Mouse (Mus musculus) stomach, embryonic 15.5 days (tissue): ENCODE measurements around the gene Mthfr. TPM values are rescaled to one million over a fixed set of nuclear protein-coding genes. Genes with fewer than 3 reads are reported as not detected.
A peak's percentile ranks its signal among the peaks of the same experiment; 100 is the strongest.
"Not testable (repeated sequence)": the region's sequence is repeated elsewhere in the genome, so short reads cannot be mapped to it uniquely, and the experiment has no call there.

Experiments used
- ATAC-seq: fragments of 200-750 bp; cut with Nextera tagmentation; 2 replicates; pipeline ENCODE4 v1.8.0; 2017; ENCODE audit warnings: low read depth, moderate number of reproducible peaks, moderate TSS enrichment; ENCODE audit not compliant: insufficient read depth, low FRiP score
- H3K27ac ChIP-seq: fragments of 300-500 bp; sonication (generic); 2 replicates; pipeline ENCODE4 v1.5.1; 2015; ENCODE audit warnings: mild to moderate bottlenecking, inconsistent platforms
- H3K27me3 ChIP-seq: fragments of 300-500 bp; sonication (generic); replicated peaks from 2 replicates; pipeline ENCODE4 v1.6.1; 2015; ENCODE audit warnings: inconsistent platforms
- H3K36me3 ChIP-seq: fragments of 300-500 bp; sonication (generic); 2 replicates; pipeline ENCODE4 v1.6.1; 2015; ENCODE audit warnings: inconsistent platforms
- H3K4me1 ChIP-seq: fragments of 300-500 bp; sonication (generic); 2 replicates; pipeline ENCODE4 v1.6.1; 2015; ENCODE audit warnings: inconsistent platforms
- H3K4me2 ChIP-seq: fragments of 300-500 bp; sonication (generic); 2 replicates; pipeline ENCODE4 v1.6.1; 2015; ENCODE audit warnings: mild to moderate bottlenecking, inconsistent platforms
- H3K4me3 ChIP-seq: fragments of 300-500 bp; sonication (generic); replicated peaks from 2 replicates; pipeline ENCODE4 v1.5.1; 2015; ENCODE audit warnings: inconsistent platforms
- H3K9ac ChIP-seq: fragments of 300-500 bp; sonication (generic); 2 replicates; pipeline ENCODE4 v1.6.1; 2015; ENCODE audit warnings: inconsistent platforms
- H3K9me3 ChIP-seq: fragments of 300-500 bp; sonication (generic); 2 replicates; pipeline ENCODE4 v1.6.1; 2016; ENCODE audit warnings: inconsistent platforms
- WGBS: fragments of 180-500 bp; shearing (Covaris S2); methylation state at CpG from one replicate; pipeline ENCODE4 v1.1.7; 2015; 5-methylcytosine and 5-hydroxymethylcytosine counted together
- polyA plus RNA-seq: library from polyadenylated mRNA; unstranded; fragments of >200 nt; fragmentation: Nextera tagmentation; extraction: Ambion mirVana; gene quantifications from 2 replicates; pipeline ENCODE4 v1.2.1, GENCODE M21; 2015

Mthfr gene
- polyA plus RNA-seq, 1 experiment from 2014 or later = 16.7 TPM

DNA sequence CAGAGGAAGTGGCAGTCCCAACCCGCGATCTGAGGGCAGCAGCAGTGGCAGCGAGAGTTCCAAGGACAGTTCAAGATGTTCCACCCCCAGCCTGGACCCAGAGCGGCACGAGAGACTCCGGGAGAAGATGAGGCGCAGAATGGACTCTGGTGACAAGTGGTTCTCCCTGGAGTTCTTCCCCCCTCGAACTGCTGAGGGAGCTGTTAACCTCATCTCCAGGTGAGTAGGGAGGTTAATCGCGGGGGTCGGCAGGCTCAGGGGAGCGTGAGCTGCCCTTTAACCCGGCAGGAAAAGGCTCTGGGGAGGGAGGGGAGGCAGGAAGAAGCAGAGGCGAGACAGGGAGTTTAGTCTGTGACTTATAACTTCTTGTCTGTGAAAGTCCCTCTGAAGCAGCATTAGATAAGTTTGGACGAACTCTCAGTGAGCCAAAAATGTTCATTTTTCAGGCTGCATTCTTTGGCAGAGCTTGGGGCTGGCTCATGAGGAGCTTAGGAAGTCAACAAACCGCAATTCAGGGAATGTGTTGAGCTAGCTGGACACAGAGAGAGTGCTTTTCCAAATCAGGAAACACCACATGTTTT is 2.8 kb downstream of the Mthfr start:
- Histone ChIP-seq H3K27me3 (no peaks in the 10 kb centered on the region), H3K4me2 (peak overlapping the region; percentile 83), H3K36me3 (0 out of 2 replicates have a peak, but pooled peaks cover 9% of the 10 kb centered on the region), H3K4me3 (peak overlapping the region; percentile 51), H3K4me1 (peaks cover 27% of the 10 kb centered on the region), H3K9ac (peak overlapping the region; percentile 39; the same call in 1 of the 2 replicates), H3K27ac (peak overlapping the region; percentile 83), H3K9me3 (no peaks in the 10 kb centered on the region)
- WGBS = 4% methylated on average over 16 of the region's 16 CpGs
- no peak for ATAC-seq

DNA sequence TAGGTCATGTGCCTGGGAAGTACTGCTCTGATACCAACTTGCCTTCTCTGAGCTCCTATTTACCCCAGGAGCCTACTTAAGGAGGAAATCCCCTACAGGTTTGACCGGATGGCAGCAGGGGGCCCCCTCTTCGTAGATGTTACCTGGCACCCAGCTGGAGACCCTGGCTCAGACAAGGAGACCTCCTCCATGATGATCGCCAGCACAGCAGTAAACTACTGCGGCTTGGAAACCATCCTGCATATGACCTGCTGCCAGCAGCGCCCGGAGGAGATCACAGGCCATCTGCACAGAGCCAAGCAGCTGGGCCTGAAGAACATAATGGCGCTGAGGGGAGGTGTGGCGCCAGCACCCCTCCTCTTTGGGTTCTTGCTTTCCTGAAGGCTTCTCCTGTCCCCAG is 4.5 kb downstream of the Mthfr start:
- not testable (repeated sequence) for H3K4me3 ChIP-seq, H3K9ac ChIP-seq, ATAC-seq, H3K36me3 ChIP-seq, H3K27ac ChIP-seq, H3K9me3 ChIP-seq, H3K4me2 ChIP-seq, H3K27me3 ChIP-seq
- WGBS = 82% methylated on average over 7 of the region's 8 CpGs
- peaks cover 22% of the 10 kb centered on the region for H3K4me1 ChIP-seq

DNA sequence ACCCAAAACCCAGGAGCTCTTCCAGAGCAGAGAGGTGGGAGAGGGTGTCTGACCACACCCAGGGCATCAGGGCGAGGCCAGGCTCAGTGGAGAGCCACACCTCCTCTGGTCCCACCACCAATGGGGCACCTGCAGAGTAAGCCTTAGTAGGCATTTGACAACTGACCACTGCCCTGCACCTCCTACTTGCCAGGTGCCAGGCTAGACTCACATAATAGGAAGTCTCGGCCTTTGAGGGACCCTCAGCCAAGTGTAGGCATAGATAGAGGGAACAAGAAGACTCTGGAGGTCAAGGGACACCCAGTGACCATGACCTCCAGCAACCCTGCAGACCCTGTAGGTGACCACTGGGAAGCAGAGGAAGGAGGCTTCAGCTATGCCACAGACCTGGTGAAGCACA is 5.2 kb downstream of the Mthfr start:
- Histone ChIP-seq H3K27ac (no peak overlapping the region), H3K4me2 (no peak overlapping the region), H3K4me1 (peaks cover 22% of the 10 kb centered on the region), H3K27me3 (no peaks in the 10 kb centered on the region), H3K9ac (no peak overlapping the region), H3K36me3 (0 out of 2 replicates have a peak, but pooled peaks cover 9% of the 10 kb centered on the region), H3K9me3 (no peaks in the 10 kb centered on the region), H3K4me3 (no peak overlapping the region)
- 89% methylated on average over 2 of the region's 2 CpGs for WGBS
- no peak for ATAC-seq

DNA sequence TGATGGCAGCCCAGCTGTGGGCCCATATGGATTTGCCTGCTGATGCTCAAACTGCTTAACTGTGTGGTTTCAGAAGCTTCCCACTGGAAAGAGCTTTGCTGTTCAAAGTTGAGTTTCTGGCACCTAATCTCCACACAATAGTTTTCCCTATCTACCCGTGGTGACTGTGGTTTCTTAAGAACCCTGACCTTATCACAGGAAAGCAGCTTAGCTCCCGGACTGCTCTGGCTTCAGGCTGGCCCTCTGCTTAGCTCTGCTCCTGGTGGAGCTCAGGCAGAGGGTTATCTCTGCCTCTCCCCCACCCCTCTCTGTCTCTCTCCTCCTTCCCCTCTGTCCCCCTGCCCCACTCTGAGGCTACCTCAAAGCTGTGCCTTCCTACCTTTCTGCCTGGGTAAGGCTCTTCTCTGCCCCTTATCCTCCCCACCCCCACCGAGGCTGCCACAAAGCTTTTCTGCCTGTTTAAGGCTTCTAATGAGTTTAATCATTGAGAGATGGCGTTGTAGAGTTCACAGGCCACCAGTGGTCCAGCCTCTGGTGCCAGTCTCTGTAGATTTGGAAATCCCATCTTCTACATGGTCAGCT is 7.7 kb downstream of the Mthfr start:
- 47% methylated on average over 4 of the region's 4 CpGs for WGBS
- Histone ChIP-seq H3K36me3 (peaks cover 24% of the 10 kb centered on the region), H3K4me3 (no peak overlapping the region), H3K27ac (peak overlapping the region; percentile 23; the same call in 1 of the 2 replicates), H3K9me3 (no peaks in the 10 kb centered on the region), H3K9ac (no peak overlapping the region), H3K27me3 (no peaks in the 10 kb centered on the region), H3K4me2 (no peak overlapping the region), H3K4me1 (peaks cover 6% of the 10 kb centered on the region)
- peak; percentile 74 for ATAC-seq

DNA sequence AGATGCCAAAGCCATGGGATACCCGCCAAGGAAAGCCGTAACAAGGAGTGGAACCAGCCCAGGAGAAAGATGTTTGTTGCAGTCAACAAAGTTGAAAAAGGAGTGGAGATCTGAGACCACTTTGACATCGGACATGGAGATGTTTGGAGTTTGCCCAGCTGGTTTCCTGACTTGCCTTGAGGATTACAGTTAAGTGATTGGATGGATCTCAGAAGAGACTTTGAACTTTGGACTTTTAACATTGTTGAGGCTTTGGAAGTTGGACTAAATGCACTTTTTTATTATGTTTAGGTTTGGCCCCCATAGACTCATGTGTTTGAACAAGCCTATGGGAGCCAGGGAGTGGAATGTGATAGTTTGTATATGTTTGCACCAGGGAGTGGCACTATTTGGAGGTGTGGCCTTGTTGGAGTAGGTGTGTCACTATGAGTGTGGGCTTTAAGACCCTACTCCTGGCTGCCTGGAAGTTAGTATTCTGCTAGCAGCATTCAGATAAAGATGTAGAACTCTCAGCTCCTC is 11.6 kb downstream of the Mthfr start:
- H3K36me3 ChIP-seq = peaks cover 48% of the 10 kb centered on the region
- H3K9me3 ChIP-seq, H3K4me3 ChIP-seq, H3K27me3 ChIP-seq, H3K4me2 ChIP-seq, H3K9ac ChIP-seq, H3K4me1 ChIP-seq, H3K27ac ChIP-seq, ATAC-seq: not testable (repeated sequence)
- WGBS = 73% methylated on average over 3 of the region's 3 CpGs

DNA sequence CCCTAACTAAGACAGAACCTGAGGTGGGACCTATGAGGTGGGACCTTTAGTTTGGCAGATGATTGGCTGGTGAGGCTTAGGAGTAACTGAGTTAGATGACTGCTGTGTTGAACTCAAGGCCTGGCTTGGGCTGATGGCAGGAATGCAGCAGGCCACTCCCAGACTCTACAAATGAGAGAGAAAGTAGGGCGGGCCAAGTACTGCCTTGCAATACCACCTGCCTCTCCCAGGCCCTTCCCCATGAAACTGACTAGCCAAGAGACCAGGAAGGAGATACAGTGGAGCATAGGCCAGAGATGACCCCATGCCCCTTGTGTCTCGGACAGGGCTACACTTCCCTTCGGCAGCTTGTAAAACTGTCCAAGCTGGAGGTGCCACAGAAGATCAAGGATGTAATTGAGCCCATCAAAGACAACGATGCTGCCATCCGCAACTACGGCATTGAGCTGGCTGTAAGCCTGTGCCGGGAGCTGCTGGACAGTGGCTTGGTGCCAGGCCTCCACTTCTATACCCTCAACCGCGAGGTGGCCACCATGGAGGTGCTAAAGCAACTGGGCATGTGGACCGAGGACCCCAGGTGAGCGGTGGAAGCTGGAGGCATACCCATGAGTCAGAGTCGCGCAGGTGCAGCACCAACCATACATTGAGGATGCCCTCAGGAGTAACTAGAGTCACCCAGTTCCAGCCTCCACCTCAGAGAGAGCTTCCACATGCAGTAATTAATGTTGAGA is 12.3 kb downstream of the Mthfr start:
- no peak overlapping the region for H3K4me2 ChIP-seq
- no peak overlapping the region for H3K4me3 ChIP-seq
- peaks cover 55% of the 10 kb centered on the region for H3K36me3 ChIP-seq
- H3K9me3 ChIP-seq = no peaks in the 10 kb centered on the region
- no peak overlapping the region for H3K27ac ChIP-seq
- no peaks in the 10 kb centered on the region for H3K4me1 ChIP-seq
- 0 out of 2 replicates have a peak, but pooled peaks have one; percentile 10 for ATAC-seq
- H3K9ac ChIP-seq = no peak overlapping the region
- 94% methylated on average over 13 of the region's 13 CpGs for WGBS
- no peaks in the 10 kb centered on the region for H3K27me3 ChIP-seq

DNA sequence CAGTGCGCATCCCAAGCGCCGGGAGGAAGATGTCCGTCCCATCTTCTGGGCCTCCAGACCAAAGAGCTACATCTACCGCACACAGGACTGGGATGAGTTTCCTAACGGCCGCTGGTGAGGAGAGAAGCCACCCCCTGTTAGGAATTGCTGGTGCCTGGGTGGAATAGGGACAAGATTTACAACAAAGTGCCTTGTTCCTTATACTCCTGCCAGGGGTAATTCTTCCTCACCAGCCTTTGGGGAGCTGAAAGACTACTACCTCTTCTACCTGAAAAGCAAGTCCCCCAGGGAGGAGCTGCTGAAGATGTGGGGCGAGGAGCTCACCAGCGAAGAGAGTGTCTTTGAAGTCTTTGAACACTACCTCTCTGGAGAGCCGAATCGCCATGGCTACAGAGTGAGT is 13.0 kb downstream of the Mthfr start:
- Histone ChIP-seq H3K27ac (no peak overlapping the region), H3K9me3 (no peaks in the 10 kb centered on the region), H3K4me2 (no peak overlapping the region), H3K27me3 (no peaks in the 10 kb centered on the region), H3K9ac (no peak overlapping the region), H3K36me3 (peaks cover 57% of the 10 kb centered on the region), H3K4me1 (no peaks in the 10 kb centered on the region), H3K4me3 (no peak overlapping the region)
- 94% methylated on average over 11 of the region's 11 CpGs for WGBS
- ATAC-seq = no peak

DNA sequence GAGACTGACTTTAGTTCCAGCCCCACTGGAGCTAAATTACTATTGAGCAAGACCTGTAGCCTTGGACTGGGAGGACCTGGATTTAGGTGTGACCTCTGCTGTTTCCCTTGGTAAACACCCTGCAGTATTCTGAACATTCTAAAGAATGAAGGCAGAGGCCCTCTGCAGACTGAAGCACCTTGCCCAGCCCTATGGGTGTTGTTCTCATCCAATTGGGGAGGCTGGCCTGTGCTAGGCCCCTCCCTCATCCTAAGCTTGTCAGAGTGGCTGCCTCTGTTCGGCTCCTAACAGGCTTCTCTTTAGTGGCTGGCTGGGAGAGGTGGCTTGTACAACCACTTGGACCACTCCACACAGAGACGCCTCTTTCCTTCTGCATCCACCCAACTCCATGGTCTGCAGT is 14.1 kb downstream of the Mthfr start:
- Histone ChIP-seq H3K4me1 (no peaks in the 10 kb centered on the region), H3K4me3 (no peak overlapping the region), H3K9me3 (no peaks in the 10 kb centered on the region), H3K36me3 (peaks cover 68% of the 10 kb centered on the region), H3K27me3 (no peaks in the 10 kb centered on the region), H3K9ac (no peak overlapping the region), H3K4me2 (no peak overlapping the region), H3K27ac (no peak overlapping the region)
- ATAC-seq = peak; percentile 31; the same call in 1 of the 2 replicates
- 62% methylated on average over 2 of the region's 2 CpGs for WGBS

DNA sequence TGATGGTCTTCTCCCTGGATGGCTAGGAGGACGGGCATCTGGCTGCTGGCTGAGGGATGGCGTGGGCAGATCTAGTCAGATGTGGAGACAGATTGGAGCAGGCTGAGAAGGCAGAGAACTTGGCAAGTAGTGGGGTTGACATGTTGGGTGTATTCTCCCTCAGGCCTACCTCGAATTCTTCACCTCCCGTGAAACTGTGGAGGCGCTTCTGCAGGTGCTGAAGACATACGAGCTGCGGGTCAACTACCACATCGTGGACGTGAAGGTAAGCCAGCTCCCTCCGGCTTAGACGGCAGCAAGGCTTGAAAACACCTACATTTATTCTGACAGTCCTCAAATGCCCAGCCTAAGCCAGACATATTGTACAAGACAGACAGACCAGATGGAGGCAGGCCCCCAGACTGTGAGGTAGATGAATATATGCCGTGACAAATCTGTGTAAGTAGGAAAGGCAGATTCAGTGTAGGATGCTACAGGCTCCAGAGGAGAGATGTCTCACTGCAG is 14.6 kb downstream of the Mthfr start:
- no peak overlapping the region for H3K4me2 ChIP-seq
- no peak overlapping the region for H3K9ac ChIP-seq
- H3K9me3 ChIP-seq = no peaks in the 10 kb centered on the region
- H3K4me3 ChIP-seq = no peak overlapping the region
- ATAC-seq = no peak
- H3K36me3 ChIP-seq = peaks cover 73% of the 10 kb centered on the region
- H3K27ac ChIP-seq = no peak overlapping the region
- WGBS = 87% methylated on average over 12 of the region's 12 CpGs
- no peaks in the 10 kb centered on the region for H3K4me1 ChIP-seq
- H3K27me3 ChIP-seq = no peaks in the 10 kb centered on the region

DNA sequence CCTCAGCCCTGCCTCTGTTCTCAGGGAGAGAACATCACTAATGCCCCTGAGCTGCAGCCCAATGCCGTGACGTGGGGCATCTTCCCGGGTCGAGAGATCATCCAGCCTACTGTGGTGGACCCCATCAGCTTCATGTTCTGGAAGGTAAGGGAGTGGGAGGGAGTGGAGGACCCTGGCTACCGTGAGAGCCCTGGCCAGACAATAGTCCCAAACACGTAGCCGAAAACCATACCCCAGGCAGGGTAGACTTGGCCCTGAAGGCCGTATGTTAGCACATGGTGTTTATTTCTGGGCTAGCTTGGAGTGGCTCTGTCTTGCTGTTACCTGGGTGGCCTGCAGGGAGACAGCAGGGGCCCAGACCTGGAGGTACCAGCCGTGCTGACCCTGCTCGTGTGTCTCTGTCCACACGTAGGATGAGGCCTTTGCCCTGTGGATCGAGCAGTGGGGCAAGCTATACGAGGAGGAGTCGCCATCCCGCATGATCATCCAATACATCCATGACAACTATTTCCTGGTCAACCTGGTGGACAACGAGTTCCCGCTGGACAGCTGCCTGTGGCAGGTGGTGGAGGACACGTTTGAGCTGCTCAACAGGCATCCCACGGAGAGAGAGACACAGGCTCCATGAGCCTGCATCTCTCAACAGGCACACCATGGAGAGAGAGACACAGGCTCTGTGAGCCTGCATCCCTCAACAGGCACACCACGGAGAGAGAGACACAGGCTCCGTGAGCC is 16.3 kb downstream of the Mthfr start:
- H3K4me3 ChIP-seq = no peak overlapping the region
- WGBS = 92% methylated on average over 21 of the region's 21 CpGs
- no peak overlapping the region for H3K27ac ChIP-seq
- H3K9me3 ChIP-seq = no peaks in the 10 kb centered on the region
- no peaks in the 10 kb centered on the region for H3K27me3 ChIP-seq
- H3K36me3 ChIP-seq = peaks cover 73% of the 10 kb centered on the region
- no peak overlapping the region for H3K9ac ChIP-seq
- no peak overlapping the region for H3K4me2 ChIP-seq
- no peak for ATAC-seq
- H3K4me1 ChIP-seq = no peaks in the 10 kb centered on the region

DNA sequence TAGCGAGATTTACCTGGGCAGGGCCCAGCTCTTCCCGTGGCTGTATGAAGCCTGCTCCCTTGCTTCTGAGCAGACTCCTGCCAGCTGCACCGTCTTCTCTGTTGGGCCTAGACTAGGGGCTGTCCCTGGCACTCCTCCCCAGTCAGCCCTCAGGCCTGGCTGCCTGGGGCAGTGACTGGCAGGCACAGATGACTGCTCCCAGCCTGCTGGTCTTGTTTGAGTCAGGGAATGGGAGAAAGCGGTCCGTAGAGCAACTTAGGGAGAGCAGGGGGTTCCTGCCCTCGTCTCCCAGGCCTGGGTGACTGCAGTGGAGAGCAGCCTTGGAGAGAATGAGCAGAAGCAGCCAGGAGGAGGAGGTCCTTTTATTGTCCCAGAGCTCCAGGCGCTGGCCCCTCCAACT is 17.4 kb downstream of the Mthfr start:
- Histone ChIP-seq H3K9ac (no peak overlapping the region), H3K36me3 (peaks cover 64% of the 10 kb centered on the region), H3K9me3 (no peaks in the 10 kb centered on the region), H3K4me2 (no peak overlapping the region), H3K27ac (no peak overlapping the region), H3K27me3 (no peaks in the 10 kb centered on the region), H3K4me3 (no peak overlapping the region), H3K4me1 (no peaks in the 10 kb centered on the region)
- WGBS = 82% methylated on average over 7 of the region's 7 CpGs
- ATAC-seq = no peak
